Mouse (Mus musculus) neural tube, embryonic 14.5 days (tissue): Measurements from ENCODE around the gene Xk. TPM values are rescaled to one million over a fixed set of nuclear protein-coding genes. Genes with fewer than 3 reads are reported as not detected.
"Not testable (repeated sequence)": the region's sequence is repeated elsewhere in the genome, so short reads cannot be mapped to it uniquely, and the experiment has no call there.

Source experiments
- ATAC-seq: fragments of 200-750 bp; cut with Nextera tagmentation; 2 replicates; pipeline ENCODE4 v1.8.0; 2017; ENCODE audit warnings: low read depth, mild to moderate bottlenecking, moderate TSS enrichment, moderate library complexity
- H3K27ac ChIP-seq: fragments of 300-500 bp; sonication (generic); 2 replicates; pipeline ENCODE4 v1.5.1; 2014; ENCODE audit warnings: low read depth, mild to moderate bottlenecking, control low read depth, low read length, moderate library complexity, mixed read lengths
- H3K27me3 ChIP-seq: fragments of 300-500 bp; sonication (generic); 2 replicates; pipeline ENCODE4 v1.6.1; 2014; ENCODE audit warnings: low read length; ENCODE audit not compliant: control insufficient read depth, insufficient read depth
- H3K36me3 ChIP-seq: fragments of 300-500 bp; sonication (generic); 2 replicates; pipeline ENCODE4 v1.6.1; 2014; ENCODE audit warnings: low read length, mixed read lengths; ENCODE audit not compliant: control insufficient read depth, insufficient read depth
- H3K4me1 ChIP-seq: fragments of 300-500 bp; sonication (generic); 2 replicates; pipeline ENCODE4 v1.6.1; 2014; ENCODE audit warnings: low read length; ENCODE audit not compliant: control insufficient read depth, insufficient read depth
- H3K4me2 ChIP-seq: fragments of 300-500 bp; sonication (generic); 2 replicates; pipeline ENCODE4 v1.6.1; 2014; ENCODE audit warnings: mild to moderate bottlenecking, low read depth, low read length, control low read depth
- H3K4me3 ChIP-seq: fragments of 300-500 bp; sonication (generic); 2 replicates; pipeline ENCODE4 v1.5.1; 2014; ENCODE audit warnings: low read depth, low read length, control low read depth, mixed read lengths
- H3K9ac ChIP-seq: fragments of 300-500 bp; sonication (generic); replicated peaks from 2 replicates; pipeline ENCODE4 v1.6.1; 2014; ENCODE audit warnings: low read depth, mild to moderate bottlenecking, control low read depth, low read length, mixed read lengths
- H3K9me3 ChIP-seq: fragments of 300-500 bp; sonication (generic); 2 replicates; pipeline ENCODE4 v1.6.1; 2016; ENCODE audit warnings: low read length; ENCODE audit not compliant: control insufficient read depth
- WGBS: fragments of 180-500 bp; shearing (Covaris S2); extraction: QIAGEN DNeasy Blood & Tissue Kit; methylation state at CpG from one replicate; pipeline ENCODE4 v1.1.7; 2014; 5-methylcytosine and 5-hydroxymethylcytosine counted together
- polyA plus RNA-seq: library from polyadenylated mRNA; unstranded; fragments of >200 nt; fragmentation: Nextera tagmentation; extraction: Ambion mirVana; gene quantifications from 2 replicates; pipeline ENCODE4 v1.2.1, GENCODE M21; 2014

Xk gene
- polyA plus RNA-seq, 1 experiment from 2014 or later: 7.3 TPM

- Histone ChIP-seq H3K9ac (no peak within 1 kb of the TSS), H3K27me3 (no peaks in the 10 kb centered on the region), H3K9me3 (no peaks in the 10 kb centered on the region), H3K4me3 (no peak within 1 kb of the TSS), H3K36me3 (no peaks in the 10 kb centered on the region), H3K27ac (no peak within 1 kb of the TSS), H3K4me2 (no peak within 1 kb of the TSS), H3K4me1 (no peaks in the 10 kb centered on the region)
- no peak for ATAC-seq
- 89% methylated on average over 5 of the region's 5 CpGs for WGBS
Measured at GRCm38 (mm10) chrX:9256766-9257165, 15.8 kb upstream of the Xk start, which contains the start of gene Gm14862. Gene Gm14862, minus strand, starts transcription at chrX:9256899.

- no peak overlapping the region for H3K9ac ChIP-seq
- ATAC-seq: no peak
- WGBS: 97% methylated on average over 7 of the region's 7 CpGs
- H3K27ac ChIP-seq: no peak overlapping the region
- no peaks in the 10 kb centered on the region for H3K36me3 ChIP-seq
- no peak overlapping the region for H3K4me2 ChIP-seq
- H3K4me1 ChIP-seq: no peaks in the 10 kb centered on the region
- H3K9me3 ChIP-seq: no peaks in the 10 kb centered on the region
- no peak overlapping the region for H3K4me3 ChIP-seq
- no peaks in the 10 kb centered on the region for H3K27me3 ChIP-seq
Measured at GRCm38 (mm10) chrX:9257831-9258230, 14.7 kb upstream of the Xk start.

- Histone ChIP-seq H3K4me1 (no peaks in the 10 kb centered on the region), H3K27me3 (no peaks in the 10 kb centered on the region), H3K36me3 (no peaks in the 10 kb centered on the region), H3K27ac (no peak overlapping the region), H3K9ac (no peak overlapping the region), H3K4me3 (no peak overlapping the region), H3K4me2 (no peak overlapping the region), H3K9me3 (no peaks in the 10 kb centered on the region)
- WGBS: 69% methylated on average over 1 of the region's 1 CpGs
- ATAC-seq: no peak
Measured at GRCm38 (mm10) chrX:9259267-9259666, 13.3 kb upstream of the Xk start.

- H3K27ac ChIP-seq: no peak overlapping the region
- 71% methylated on average over 3 of the region's 3 CpGs for WGBS
- no peak overlapping the region for H3K4me3 ChIP-seq
- H3K9me3 ChIP-seq: no peaks in the 10 kb centered on the region
- H3K36me3 ChIP-seq: no peaks in the 10 kb centered on the region
- no peak overlapping the region for H3K4me2 ChIP-seq
- H3K4me1 ChIP-seq: no peaks in the 10 kb centered on the region
- no peak for ATAC-seq
- H3K27me3 ChIP-seq: no peaks in the 10 kb centered on the region
- no peak overlapping the region for H3K9ac ChIP-seq
Measured at GRCm38 (mm10) chrX:9271112-9271511, 1.4 kb upstream of the Xk start.

GRCm38 (mm10) chrX:9271947-9272459 lies 553 bp upstream of the Xk start:
- H3K27me3 ChIP-seq: no peaks in the 10 kb centered on the region
- H3K4me3 ChIP-seq: peak overlapping the region; percentile 53
- H3K9me3 ChIP-seq: no peaks in the 10 kb centered on the region
- 27% methylated on average over 8 of the region's 8 CpGs for WGBS
- peak overlapping the region; percentile 41; the same call in 1 of the 2 replicates for H3K4me2 ChIP-seq
- no peaks in the 10 kb centered on the region for H3K4me1 ChIP-seq
- no peak overlapping the region for H3K9ac ChIP-seq
- H3K27ac ChIP-seq: no peak overlapping the region
- no peaks in the 10 kb centered on the region for H3K36me3 ChIP-seq
- ATAC-seq: no peak

GRCm38 (mm10) chrX:9273377-9274002 lies 934 bp downstream of the Xk start:
- no peak for ATAC-seq
- H3K9me3 ChIP-seq: no peaks in the 10 kb centered on the region
- H3K27me3 ChIP-seq: no peaks in the 10 kb centered on the region
- H3K4me3 ChIP-seq: peak overlapping the region; percentile 53
- H3K36me3 ChIP-seq: no peaks in the 10 kb centered on the region
- H3K4me2 ChIP-seq: peak overlapping the region; percentile 41
- H3K4me1 ChIP-seq: no peaks in the 10 kb centered on the region
- no peak overlapping the region for H3K27ac ChIP-seq
- WGBS: 56% methylated on average over 12 of the region's 12 CpGs
- peak overlapping the region; percentile 59; the same call in 1 of the 2 replicates for H3K9ac ChIP-seq

GRCm38 (mm10) chrX:9274321-9274720 lies 1.8 kb downstream of the Xk start:
- no peaks in the 10 kb centered on the region for H3K9me3 ChIP-seq
- ATAC-seq: no peak
- no peak overlapping the region for H3K9ac ChIP-seq
- H3K4me2 ChIP-seq: no peak overlapping the region
- H3K27ac ChIP-seq: no peak overlapping the region
- no peak overlapping the region for H3K4me3 ChIP-seq
- no peaks in the 10 kb centered on the region for H3K4me1 ChIP-seq
- H3K36me3 ChIP-seq: no peaks in the 10 kb centered on the region
- 85% methylated on average over 8 of the region's 8 CpGs for WGBS
- H3K27me3 ChIP-seq: no peaks in the 10 kb centered on the region

GRCm38 (mm10) chrX:9283464-9283863 lies 10.9 kb downstream of the Xk start, which contains the start of gene H2al1m:
Gene H2al1m, plus strand, starts transcription at chrX:9283764.
- H3K9me3 ChIP-seq, H3K4me3 ChIP-seq, H3K36me3 ChIP-seq, H3K4me1 ChIP-seq, H3K4me2 ChIP-seq, ATAC-seq, H3K27ac ChIP-seq, H3K27me3 ChIP-seq, H3K9ac ChIP-seq: not testable (repeated sequence)
- no CpG with 5 or more reads among the region's 1 CpGs for WGBS

- not testable (repeated sequence) for ATAC-seq, H3K9me3 ChIP-seq, H3K4me2 ChIP-seq, H3K9ac ChIP-seq, H3K36me3 ChIP-seq, H3K27ac ChIP-seq, H3K27me3 ChIP-seq, H3K4me3 ChIP-seq, H3K4me1 ChIP-seq
- WGBS: 93% methylated on average over 3 of the region's 4 CpGs
Measured at GRCm38 (mm10) chrX:9293140-9293829, 20.7 kb downstream of the Xk start.
